Mouse (Mus musculus) liver, postnatal 0 days (tissue): ENCODE measurements around the gene Aig1.

ENCODE experiments used
- CTCF ChIP-seq: sonication (generic); IDR thresholded peaks from 2 replicates; pipeline ENCODE4 v1.5.1; 2016; ENCODE audit warnings: antibody characterized with exemption, low read depth
- EP300 ChIP-seq: IDR thresholded peaks from 2 replicates; pipeline ENCODE4 v1.6.1; 2016; ENCODE audit warnings: antibody characterized with exemption, low read depth, mild to moderate bottlenecking

- TF ChIP-seq EP300 = no peak
- no peak for TF ChIP-seq CTCF
These were observed 76.0 kb downstream of the Aig1 start for GRCm38 (mm10) chr10:13792788-13793187.
